Mouse (Mus musculus) adrenal gland, adult 18-20 months (tissue): Measurements from ENCODE around the gene Prdm2. TPM values are rescaled to one million over a fixed set of nuclear protein-coding genes. Genes with fewer than 3 reads are reported as not detected.

Experiments
- DNase-seq, 2 experiments: peaks; one replicate each; pipeline ENCODE4 v3.0.0; 2021 to 2022; ENCODE audit warnings: low spot score in 2 of 2
- microRNA-seq, 2 experiments: library from miRNA; unstranded; fragments of <30 nt; microRNA quantifications; one replicate each; pipeline ENCODE4 v1.2.0; 2021; ENCODE audit warnings: borderline number of aligned reads in 2 of 2
- total RNA-seq, 2 experiments: library from RNA; stranded (reverse); gene quantifications; 1 replicate in 1 of 2; 2 replicates in 1 of 2; pipeline ENCODE4 v1.2.3; 2021

The Prdm2 gene
- total RNA-seq, 2 experiments from 2014 or later = 25.7 to 35.1 TPM

GRCm38 (mm10) chr4:143111872-143112271 is 100.9 kb downstream of the Prdm2 start:
- no peak for DNase-seq

- no peak for DNase-seq
Observed at GRCm38 (mm10) chr4:143108552-143108951, 104.2 kb downstream of the Prdm2 start.

GRCm38 (mm10) chr4:143106971-143107370 is 105.8 kb downstream of the Prdm2 start:
- no peak for DNase-seq

- no peak for DNase-seq
Observed at GRCm38 (mm10) chr4:143106566-143106965, 106.2 kb downstream of the Prdm2 start.

GRCm38 (mm10) chr4:143104739-143105138 is 108.1 kb downstream of the Prdm2 start:
- no peak for DNase-seq

GRCm38 (mm10) chr4:143103811-143104210 is 109.0 kb downstream of the Prdm2 start:
- DNase-seq = no peak

GRCm38 (mm10) chr4:143100157-143100556 is 112.6 kb downstream of the Prdm2 start:
- no peak for DNase-seq

GRCm38 (mm10) chr4:143099288-143100039 is 113.3 kb downstream of the Prdm2 start:
- no peak for DNase-seq

GRCm38 (mm10) chr4:143092082-143092701 is 120.6 kb downstream of the Prdm2 start:
- no peak for DNase-seq

GRCm38 (mm10) chr4:143090551-143090950 is 122.2 kb downstream of the Prdm2 start:
- DNase-seq = no peak

- peak; percentile 32 to 40 for DNase-seq
Observed at GRCm38 (mm10) chr4:143074071-143074765, 138.6 kb downstream of the Prdm2 start.

GRCm38 (mm10) chr4:143071791-143072190 is 141.0 kb downstream of the Prdm2 start:
- no peak for DNase-seq

- DNase-seq = peak in 1 of 2 experiments; percentile 29
Observed at GRCm38 (mm10) chr4:143067006-143067405, 145.8 kb downstream of the Prdm2 start.

GRCm38 (mm10) chr4:143058765-143059344 is 153.9 kb downstream of the Prdm2 start:
- no peak for DNase-seq

Small RNA genes lying within 50 kb of the gene (microRNA-seq; reads per million reads assigned to microRNA genes)
- gene Mir7021 = 0.61 to 0.95 reads per million in 2 experiments

Other genes with a start within 250 kb of the Prdm2 start
- gene Pdpn, start 86.6 kb upstream of the Prdm2 start, total RNA-seq = 10 to 100 TPM in 1 of 2 experiments, 1 to 10 TPM in 1; 5.8 to 10.6 TPM
- gene Lrrc38, start 136.8 kb upstream of the Prdm2 start, total RNA-seq = under 1 TPM in 1 of 2 experiments, not detected in 1; 0.43 TPM
- not detected for gene Pramel1, start 181.4 kb upstream of the Prdm2 start, total RNA-seq
- 10 to 100 TPM in 1 of 2 experiments, 1 to 10 TPM in 1; 9.3 to 10.7 TPM for gene Pramef8, start 199.4 kb upstream of the Prdm2 start, total RNA-seq
- not detected for gene Oog4, start 237.3 kb upstream of the Prdm2 start, total RNA-seq